Mouse (Mus musculus) intestine, postnatal 0 days (tissue): ENCODE measurements around the gene Ptk7. TPM values are rescaled to one million over a fixed set of nuclear protein-coding genes. Genes with fewer than 3 reads are reported as not detected.

Experiments
- ATAC-seq: fragments of 200-750 bp; cut with Nextera tagmentation; 2 replicates; pipeline ENCODE4 v1.8.0; 2017; ENCODE audit warnings: mild to moderate bottlenecking, moderate TSS enrichment, moderate library complexity
- H3K27ac ChIP-seq: fragments of 300-500 bp; sonication (generic); 2 replicates; pipeline ENCODE4 v1.5.1; 2014; ENCODE audit warnings: mild to moderate bottlenecking, low read depth, low read length, moderate library complexity
- H3K27me3 ChIP-seq: fragments of 300-500 bp; sonication (generic); replicated peaks from 2 replicates; pipeline ENCODE4 v1.6.1; 2014; ENCODE audit warnings: low read length, mixed read lengths; ENCODE audit not compliant: control insufficient read depth, insufficient read depth
- H3K36me3 ChIP-seq: fragments of 300-500 bp; sonication (generic); 2 replicates; pipeline ENCODE4 v1.6.1; 2014; ENCODE audit warnings: mild to moderate bottlenecking, moderate library complexity; ENCODE audit not compliant: control insufficient read depth, insufficient read depth
- H3K4me1 ChIP-seq: fragments of 300-500 bp; sonication (generic); replicated peaks from 2 replicates; pipeline ENCODE4 v1.6.1; 2014; ENCODE audit warnings: antibody characterized with exemption, low read length, mixed read lengths; ENCODE audit not compliant: control insufficient read depth, insufficient read depth
- H3K4me2 ChIP-seq: fragments of 300-500 bp; sonication (generic); replicated peaks from 2 replicates; pipeline ENCODE4 v1.6.1; 2014; ENCODE audit warnings: low read depth, mild to moderate bottlenecking, moderate library complexity
- H3K4me3 ChIP-seq: fragments of 300-500 bp; sonication (generic); 2 replicates; pipeline ENCODE4 v1.5.1; 2014; ENCODE audit warnings: low read depth, low read length
- H3K9ac ChIP-seq: fragments of 300-500 bp; sonication (generic); 2 replicates; pipeline ENCODE4 v1.6.1; 2014; ENCODE audit warnings: mild to moderate bottlenecking, low read depth, low read length
- H3K9me3 ChIP-seq: fragments of 300-500 bp; sonication (generic); 2 replicates; pipeline ENCODE4 v1.6.1; 2016; ENCODE audit warnings: mixed run types; ENCODE audit not compliant: control insufficient read depth
- CTCF ChIP-seq: sonication (generic); IDR thresholded peaks from 2 replicates; pipeline ENCODE4 v1.5.1; 2016; ENCODE audit warnings: low read depth, mild to moderate bottlenecking, control low read depth, antibody characterized with exemption, moderate library complexity
- WGBS: fragments of 180-500 bp; shearing (Covaris S2); extraction: QIAGEN DNeasy Blood & Tissue Kit; methylation state at CpG from one replicate; pipeline ENCODE4 v1.1.7; 2014; 5-methylcytosine and 5-hydroxymethylcytosine counted together
- polyA plus RNA-seq: library from polyadenylated mRNA; unstranded; fragments of >200 nt; fragmentation: Nextera tagmentation; extraction: Ambion mirVana; gene quantifications from 2 replicates; pipeline ENCODE4 v1.2.1, GENCODE M21; 2015

The Ptk7 gene
- polyA plus RNA-seq, 1 experiment from 2014 or later: 14.7 TPM

DNA sequence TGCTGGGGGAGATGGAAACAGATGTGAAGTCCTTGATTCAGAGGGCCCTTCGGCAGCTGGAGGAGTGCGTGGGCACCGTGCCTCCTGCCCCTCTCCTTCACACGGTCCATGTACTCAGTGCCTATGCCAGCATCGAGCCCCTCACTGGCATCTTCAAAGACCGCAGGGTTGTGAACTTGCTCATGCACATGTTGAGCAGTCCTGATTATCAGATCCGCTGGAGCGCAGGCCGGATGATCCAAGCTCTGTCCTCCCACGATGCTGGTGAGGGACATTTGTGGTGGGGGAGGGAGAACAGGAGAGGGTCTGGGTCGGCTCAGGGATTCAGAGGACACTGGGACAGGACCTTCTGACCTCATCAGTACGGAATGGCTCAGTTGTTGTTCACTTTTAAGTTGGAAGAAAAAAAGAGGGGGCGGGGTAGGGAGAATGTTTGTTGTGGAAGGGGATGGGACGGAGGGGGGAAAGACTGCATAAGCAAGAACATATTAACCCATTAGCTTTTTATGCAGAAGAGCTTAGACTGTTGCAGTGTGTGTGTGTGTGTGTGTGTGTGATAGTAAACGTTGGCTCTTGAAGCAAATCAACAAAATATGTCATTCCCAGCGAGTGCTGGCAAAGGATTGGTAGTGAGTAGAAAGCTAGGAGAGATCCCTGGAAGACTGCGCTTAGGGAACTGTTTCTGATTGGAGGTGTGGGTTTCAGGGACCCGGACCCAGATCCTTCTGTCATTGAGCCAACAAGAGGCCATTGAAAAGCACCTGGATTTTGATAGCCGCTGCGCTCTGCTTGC lies 22.6 kb upstream of the Ptk7 start:
- H3K36me3 ChIP-seq: peaks cover 46% of the 10 kb centered on the region
- no peak overlapping the region; the same call in 1 of the 2 replicates for H3K27ac ChIP-seq
- peak overlapping the region; percentile 67; the same call in 1 of the 2 replicates for H3K9ac ChIP-seq
- WGBS: 73% methylated on average over 20 of the region's 20 CpGs
- peaks cover 3% of the 10 kb centered on the region; the same call in 1 of the 2 replicates for H3K4me1 ChIP-seq
- no peak for TF ChIP-seq CTCF
- no peak for ATAC-seq
- H3K4me3 ChIP-seq: peak overlapping the region; percentile 74
- peak overlapping the region; percentile 87 for H3K4me2 ChIP-seq
- no peaks in the 10 kb centered on the region for H3K27me3 ChIP-seq
- H3K9me3 ChIP-seq: no peaks in the 10 kb centered on the region

DNA sequence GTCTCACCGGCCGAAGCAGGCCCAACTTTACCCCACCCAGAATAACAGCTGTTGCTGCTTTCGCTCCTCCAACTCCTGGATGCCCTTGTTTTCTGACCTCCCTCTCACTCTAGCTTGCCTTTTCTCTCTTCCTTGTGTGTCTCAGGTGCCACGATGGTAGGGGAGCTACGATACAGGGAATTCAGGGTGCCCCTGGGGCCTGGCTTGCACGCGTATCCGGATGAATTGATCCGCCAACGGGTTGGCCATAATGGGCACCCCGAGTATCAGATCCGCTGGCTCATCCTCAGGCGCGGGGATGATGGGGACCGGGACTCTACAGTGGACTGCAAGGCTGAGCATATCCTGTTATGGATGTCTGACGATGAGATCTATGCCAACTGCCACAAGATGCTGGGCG lies 22.0 kb upstream of the Ptk7 start:
- no peak for TF ChIP-seq CTCF
- H3K27me3 ChIP-seq: no peaks in the 10 kb centered on the region
- 67% methylated on average over 17 of the region's 17 CpGs for WGBS
- peaks cover 5% of the 10 kb centered on the region; the same call in 1 of the 2 replicates for H3K4me1 ChIP-seq
- peak overlapping the region; percentile 67 for H3K9ac ChIP-seq
- peak overlapping the region; percentile 87 for H3K4me2 ChIP-seq
- no peaks in the 10 kb centered on the region for H3K9me3 ChIP-seq
- peak overlapping the region; percentile 74 for H3K4me3 ChIP-seq
- H3K36me3 ChIP-seq: peaks cover 40% of the 10 kb centered on the region
- no peak overlapping the region; the same call in 1 of the 2 replicates for H3K27ac ChIP-seq
- ATAC-seq: no peak

- Histone ChIP-seq H3K9me3 (no peaks in the 10 kb centered on the region), H3K4me2 (peak within 1 kb of the TSS; percentile 87), H3K9ac (peak within 1 kb of the TSS; percentile 67), H3K27me3 (no peaks in the 10 kb centered on the region), H3K4me3 (peak within 1 kb of the TSS; percentile 74), H3K4me1 (peaks cover 5% of the 10 kb centered on the region; the same call in 1 of the 2 replicates), H3K36me3 (peaks cover 31% of the 10 kb centered on the region), H3K27ac (peak within 1 kb of the TSS; percentile 87)
- ATAC-seq: peak; percentile 82
- WGBS: under 1% methylated on average over 50 of the region's 58 CpGs
- TF ChIP-seq CTCF: no peak
Observed at GRCm38 (mm10) chr17:46650232-46651031, 21.1 kb upstream of the Ptk7 start, which contains the start of gene Cul7. Cul7 (plus strand) TSS chr17:46650337.

- H3K4me1 ChIP-seq: peaks cover 5% of the 10 kb centered on the region; the same call in 1 of the 2 replicates
- TF ChIP-seq CTCF: no peak
- H3K36me3 ChIP-seq: peaks cover 29% of the 10 kb centered on the region
- H3K9me3 ChIP-seq: no peaks in the 10 kb centered on the region
- no peak for ATAC-seq
- peak overlapping the region; percentile 87 for H3K4me2 ChIP-seq
- no peaks in the 10 kb centered on the region for H3K27me3 ChIP-seq
- peak overlapping the region; percentile 87 for H3K27ac ChIP-seq
- peak overlapping the region; percentile 67 for H3K9ac ChIP-seq
- peak overlapping the region; percentile 74 for H3K4me3 ChIP-seq
- WGBS: 32% methylated on average over 15 of the region's 15 CpGs
Observed at GRCm38 (mm10) chr17:46649811-46650210, 20.5 kb upstream of the Ptk7 start.

- H3K36me3 ChIP-seq: peaks cover 22% of the 10 kb centered on the region
- H3K4me2 ChIP-seq: no peak overlapping the region
- 91% methylated on average over 9 of the region's 9 CpGs for WGBS
- H3K27ac ChIP-seq: no peak overlapping the region
- TF ChIP-seq CTCF: no peak
- H3K9ac ChIP-seq: no peak overlapping the region
- H3K4me3 ChIP-seq: no peak overlapping the region
- no peak for ATAC-seq
- H3K9me3 ChIP-seq: no peaks in the 10 kb centered on the region
- H3K4me1 ChIP-seq: peaks cover 5% of the 10 kb centered on the region; the same call in 1 of the 2 replicates
- H3K27me3 ChIP-seq: no peaks in the 10 kb centered on the region
Observed at GRCm38 (mm10) chr17:46648436-46648835, 19.1 kb upstream of the Ptk7 start.

DNA sequence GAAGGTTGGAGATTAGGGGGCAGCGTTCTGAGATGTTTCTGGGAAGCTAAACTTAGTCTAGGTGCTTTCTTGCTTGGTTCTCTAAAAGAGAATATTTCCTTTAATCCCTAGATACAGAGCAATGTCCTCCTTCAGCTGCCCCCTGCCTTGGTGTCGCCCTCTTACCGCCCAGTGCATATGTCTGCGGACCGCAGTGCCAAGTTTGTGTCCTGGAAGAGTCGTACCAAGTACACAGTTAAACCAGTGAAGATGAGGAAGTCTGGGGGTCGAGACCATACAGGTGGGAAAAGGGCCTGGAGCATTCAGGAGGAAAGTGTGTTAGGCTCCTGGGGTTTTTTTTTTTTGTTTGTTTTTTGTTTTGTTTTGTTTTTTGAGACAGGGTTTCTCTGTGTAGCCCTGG lies 18.0 kb upstream of the Ptk7 start:
- H3K4me1 ChIP-seq: peaks cover 5% of the 10 kb centered on the region; the same call in 1 of the 2 replicates
- 0 out of 2 replicates have a peak overlapping the region, but pooled peaks have one; percentile 92 for H3K4me3 ChIP-seq
- WGBS: 89% methylated on average over 7 of the region's 7 CpGs
- H3K4me2 ChIP-seq: peak overlapping the region; percentile 92
- H3K36me3 ChIP-seq: peaks cover 16% of the 10 kb centered on the region
- H3K9ac ChIP-seq: no peak overlapping the region; the same call in 1 of the 2 replicates
- no peaks in the 10 kb centered on the region for H3K27me3 ChIP-seq
- H3K27ac ChIP-seq: no peak overlapping the region
- no peak for TF ChIP-seq CTCF
- H3K9me3 ChIP-seq: no peaks in the 10 kb centered on the region
- no peak for ATAC-seq
